Mouse (Mus musculus): ENCODE measurements around the gene Hk1.

DNA sequence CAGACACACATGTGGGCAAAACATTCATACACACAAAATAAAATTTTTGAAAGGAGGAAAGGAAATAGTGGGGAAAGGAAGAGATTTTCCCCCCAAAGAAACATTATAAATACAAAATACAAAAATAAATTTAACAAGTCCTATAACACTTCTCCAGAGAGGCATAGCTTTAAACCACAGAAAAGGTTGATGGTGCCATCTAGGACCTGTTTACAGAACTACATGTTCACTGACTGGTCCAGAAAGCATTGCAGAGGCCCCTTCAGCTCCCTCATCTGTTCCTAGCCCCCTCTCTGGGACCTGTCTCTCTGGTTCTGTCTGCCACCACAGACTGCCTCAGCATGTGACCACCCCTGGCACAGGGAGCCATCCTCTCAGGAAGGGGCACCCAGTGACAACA, 1.2 kb upstream of the Hk1 start:
- no peak for TF ChIP-seq CTCF (IDR thresholded peaks at IDR 0.05; ENCODE audit: low read depth, low read length)
- no peak for TF ChIP-seq POLR2A (IDR thresholded peaks at IDR 0.05; ENCODE audit: insufficient read depth, low read length)

Measured in ES-Bruce4 (cell line).